Mouse (Mus musculus): Measurements from ENCODE around the gene Dhrs11. TPM values are rescaled to one million over a fixed set of nuclear protein-coding genes. Genes with fewer than 3 reads are reported as not detected.
A peak's percentile ranks its signal among the peaks of the same experiment; 100 is the strongest.

Dhrs11 gene
- total RNA-seq, 2 experiments from 2014 or later: 4.6 to 6.6 TPM

GRCm38 (mm10) chr11:84825261-84825807, 3.5 kb downstream of the Dhrs11 start:
- no peak for DNase-seq (ENCODE audit: extremely low spot score in 1 of 2, low spot score in 1 of 2)

GRCm38 (mm10) chr11:84823484-84823897, 5.3 kb downstream of the Dhrs11 start:
- no peak for DNase-seq (ENCODE audit: extremely low spot score in 1 of 2, low spot score in 1 of 2)

GRCm38 (mm10) chr11:84822487-84822886, 6.3 kb downstream of the Dhrs11 start:
- no peak for DNase-seq (ENCODE audit: extremely low spot score in 1 of 2, low spot score in 1 of 2)

- DNase-seq (ENCODE audit: extremely low spot score in 1 of 2, low spot score in 1 of 2): no peak
Measured at GRCm38 (mm10) chr11:84821131-84821770, 7.5 kb downstream of the Dhrs11 start.

- peak; percentile 84 to 92 for DNase-seq (ENCODE audit: extremely low spot score in 1 of 2, low spot score in 1 of 2)
Measured at GRCm38 (mm10) chr11:84818961-84819692, 9.7 kb downstream of the Dhrs11 start, which contains the start of gene Mrm1. Gene Mrm1 (minus strand): TSS chr11:84819515.

GRCm38 (mm10) chr11:84818085-84818960, 10.5 kb downstream of the Dhrs11 start:
- peak; percentile 43 to 47 for DNase-seq (ENCODE audit: extremely low spot score in 1 of 2, low spot score in 1 of 2)

GRCm38 (mm10) chr11:84817362-84817761, 11.4 kb downstream of the Dhrs11 start:
- DNase-seq (ENCODE audit: extremely low spot score in 1 of 2, low spot score in 1 of 2): no peak

GRCm38 (mm10) chr11:84813724-84814510, 14.9 kb downstream of the Dhrs11 start:
- peak; percentile 76 to 89 for DNase-seq (ENCODE audit: extremely low spot score in 1 of 2, low spot score in 1 of 2)

- DNase-seq (ENCODE audit: extremely low spot score in 1 of 2, low spot score in 1 of 2): no peak
Measured at GRCm38 (mm10) chr11:84804373-84804772, 24.4 kb downstream of the Dhrs11 start.

- DNase-seq (ENCODE audit: extremely low spot score in 1 of 2, low spot score in 1 of 2): peak; percentile 66 to 92
Measured at GRCm38 (mm10) chr11:84797627-84798353, 31.0 kb downstream of the Dhrs11 start.

- no peak for DNase-seq (ENCODE audit: extremely low spot score in 1 of 2, low spot score in 1 of 2)
Measured at GRCm38 (mm10) chr11:84797026-84797425, 31.8 kb downstream of the Dhrs11 start.

GRCm38 (mm10) chr11:84794496-84795113, 34.2 kb downstream of the Dhrs11 start:
- peak; percentile 77 to 85 for DNase-seq (ENCODE audit: extremely low spot score in 1 of 2, low spot score in 1 of 2)

- DNase-seq (ENCODE audit: extremely low spot score in 1 of 2, low spot score in 1 of 2): no peak
Measured at GRCm38 (mm10) chr11:84793545-84793944, 35.2 kb downstream of the Dhrs11 start.

- DNase-seq (ENCODE audit: extremely low spot score in 1 of 2, low spot score in 1 of 2): no peak
Measured at GRCm38 (mm10) chr11:84790383-84790782, 38.4 kb downstream of the Dhrs11 start.

- DNase-seq (ENCODE audit: extremely low spot score in 1 of 2, low spot score in 1 of 2): no peak
Measured at GRCm38 (mm10) chr11:84780143-84780870, 48.5 kb downstream of the Dhrs11 start.

GRCm38 (mm10) chr11:84775560-84775959, 53.2 kb downstream of the Dhrs11 start:
- DNase-seq (ENCODE audit: extremely low spot score in 1 of 2, low spot score in 1 of 2): no peak

GRCm38 (mm10) chr11:84774870-84775514, 53.8 kb downstream of the Dhrs11 start:
- no peak for DNase-seq (ENCODE audit: extremely low spot score in 1 of 2, low spot score in 1 of 2)
